Mouse (Mus musculus) liver, embryonic 14.5 days (tissue): Measurements from ENCODE around the gene Ocel1.

Source experiments
- CTCF ChIP-seq: IDR thresholded peaks from 2 replicates; pipeline ENCODE4 v1.5.1; 2016; ENCODE audit warnings: antibody characterized with exemption, low read depth, control low read depth
- EP300 ChIP-seq: IDR thresholded peaks from 2 replicates; pipeline ENCODE4 v1.6.1; 2016; ENCODE audit warnings: antibody characterized with exemption, low read depth

GRCm38 (mm10) chr8:71391696-71392095 is 20.6 kb downstream of the Ocel1 start:
- TF ChIP-seq CTCF, result no peak
- no peak for TF ChIP-seq EP300
